Mouse (Mus musculus) mature B cell (primary cell): Measurements from ENCODE around the gene Speer4f1.
"Not testable (repeated sequence)": the region's sequence is repeated elsewhere in the genome, so short reads cannot be mapped to it uniquely, and the experiment has no call there.

Source experiments
- in situ Hi-C: fragments of 300-500 bp; cut with MboI; formaldehyde crosslinking; loops from 2 replicates; pipeline ENCODE4 v1.14.3; 2019

Gene Speer4f1

GRCm38 (mm10) chr5:17475798-17476197, at the start of gene Speer4f1:
Speer4f1 (plus strand) TSS chr5:17476098.
- in situ Hi-C loops, result not testable (repeated sequence)

- in situ Hi-C loops, result no loop called here
These were observed 49.0 kb upstream of the Speer4f1 start for GRCm38 (mm10) chr5:17426930-17427329.

- in situ Hi-C loops, result no loop called here
These were observed 41.2 kb upstream of the Speer4f1 start for GRCm38 (mm10) chr5:17434721-17435120.

GRCm38 (mm10) chr5:17436209-17436608, 39.7 kb upstream of the Speer4f1 start:
- in situ Hi-C loops, result no loop called here

GRCm38 (mm10) chr5:17439487-17440102, 36.3 kb upstream of the Speer4f1 start:
- in situ Hi-C loops, result no loop called here

- in situ Hi-C loops, result no loop called here
These were observed 21.8 kb upstream of the Speer4f1 start for GRCm38 (mm10) chr5:17454059-17454458.

GRCm38 (mm10) chr5:17454952-17455586, 20.8 kb upstream of the Speer4f1 start:
- in situ Hi-C loops, result no loop called here

- in situ Hi-C loops, result no loop called here
These were observed 19.2 kb upstream of the Speer4f1 start for GRCm38 (mm10) chr5:17456671-17457070.

GRCm38 (mm10) chr5:17468120-17468519, 7.8 kb upstream of the Speer4f1 start:
- in situ Hi-C loops, result not testable (repeated sequence)

- in situ Hi-C loops, result no loop called here
These were observed 578 bp downstream of the Speer4f1 start for GRCm38 (mm10) chr5:17476476-17476875.

GRCm38 (mm10) chr5:17489894-17490293, 14.0 kb downstream of the Speer4f1 start:
- in situ Hi-C loops, result no loop called here

- in situ Hi-C loops, result no loop called here
These were observed 19.7 kb downstream of the Speer4f1 start for GRCm38 (mm10) chr5:17495616-17496015.

GRCm38 (mm10) chr5:17496650-17497049, 20.8 kb downstream of the Speer4f1 start:
- in situ Hi-C loops, result no loop called here

- in situ Hi-C loops, result no loop called here
These were observed 24.0 kb downstream of the Speer4f1 start for GRCm38 (mm10) chr5:17499873-17500329.

- in situ Hi-C loops, result no loop called here
These were observed 25.0 kb downstream of the Speer4f1 start for GRCm38 (mm10) chr5:17500866-17501265.

- in situ Hi-C loops, result no loop called here
These were observed 29.6 kb downstream of the Speer4f1 start for GRCm38 (mm10) chr5:17505540-17505939.

GRCm38 (mm10) chr5:17508038-17508437, 32.1 kb downstream of the Speer4f1 start:
- in situ Hi-C loops, result no loop called here
